8 mouse cellular contexts compared by ENCODE assay signal in genomic region chr7:139246931-139247880, GRCm38 (mm10). TPM values are rescaled to one million over a fixed set of nuclear protein-coding genes. Genes with fewer than 3 reads are reported as not detected.
DNase-seq lines count a peak whose midpoint lies in the region; ATAC-seq and TF ChIP-seq lines count a peak whose summit lies in the region.

No protein-coding gene starts in this region.

- H3K9me3 ChIP-seq in embryonic facial prominence, embryonic 11.5 days (replicated peaks; ENCODE audit: control insufficient read depth, low read length) = no peaks in the 10 kb centered on the region
- no peaks in the 10 kb centered on the region for H3K9me3 ChIP-seq in liver, embryonic 12.5 days (replicated peaks)

- H3K9ac ChIP-seq in liver, adult 2 months (ENCODE audit: low read depth, low read length) = peak overlapping the region; percentile 93
- peak overlapping the region; percentile 80 for H3K9ac ChIP-seq in embryonic facial prominence, embryonic 11.5 days (replicated peaks; ENCODE audit: low read length)
- peak overlapping the region; percentile 64 for H3K9ac ChIP-seq in liver, embryonic 12.5 days

- H3ac ChIP-seq in myocyte (ENCODE audit: control insufficient read depth, insufficient read length) = peak overlapping the region; percentile 84

- no peaks in the 10 kb centered on the region for H3K79me2 ChIP-seq in liver, adult 2 months (ENCODE audit: control insufficient read depth, insufficient read depth, low read length)
- H3K79me2 ChIP-seq in myocyte (ENCODE audit: control insufficient read depth, insufficient read depth) = peaks cover under 1% of the 10 kb centered on the region

- H3K36me3 ChIP-seq in liver, adult 2 months (ENCODE audit: control insufficient read depth, insufficient read depth, low read length) = no peaks in the 10 kb centered on the region
- no peaks in the 10 kb centered on the region for H3K36me3 ChIP-seq in embryonic facial prominence, embryonic 11.5 days (replicated peaks; ENCODE audit: control insufficient read depth, insufficient read depth, low read depth, low read length)
- no peaks in the 10 kb centered on the region for H3K36me3 ChIP-seq in liver, embryonic 12.5 days
- H3K36me3 ChIP-seq in myocyte (ENCODE audit: control insufficient read depth, insufficient read depth) = no peaks in the 10 kb centered on the region

- peak; percentile 75 for ATAC-seq in embryonic facial prominence, embryonic 11.5 days (replicated peaks; ENCODE audit: insufficient number of reproducible peaks, low FRiP score, low TSS enrichment, low read depth)
- ATAC-seq in liver, embryonic 12.5 days = peak; percentile 35

- WGBS in liver, adult 2 months = 35% methylated on average over 38 of the region's 38 CpGs
- 2% methylated on average over 38 of the region's 38 CpGs for WGBS in embryonic facial prominence, embryonic 11.5 days
- 9% methylated on average over 38 of the region's 38 CpGs for WGBS in liver, embryonic 12.5 days (ENCODE audit: insufficient replicate concordance)

- H3K4me3 ChIP-seq in liver, adult 2 months (ENCODE audit: insufficient read depth, low read depth, low read length) = peak overlapping the region; percentile 60
- H3K4me3 ChIP-seq in embryonic facial prominence, embryonic 11.5 days (ENCODE audit: low read depth, low read length) = peak overlapping the region; percentile 68
- H3K4me3 ChIP-seq in liver, embryonic 12.5 days = peak overlapping the region; percentile 64
- H3K4me3 ChIP-seq in myocyte = peak overlapping the region; percentile 56

- TF ChIP-seq CTCF in liver, adult 2 months (IDR thresholded peaks at IDR 0.05; ENCODE audit: low read depth, low read length) = no peak

- H3K27ac ChIP-seq in liver, adult 2 months (replicated peaks; ENCODE audit: insufficient read depth, low read depth, low read length) = peak overlapping the region; percentile 65
- 0 out of 2 replicates have a peak overlapping the region, but pooled peaks have one; percentile 35 for H3K27ac ChIP-seq in embryonic facial prominence, embryonic 11.5 days (replicated peaks; ENCODE audit: low read depth, low read length)
- H3K27ac ChIP-seq in liver, embryonic 12.5 days = peak overlapping the region; percentile 59

- peak overlapping the region; percentile 95 for H3K4me2 ChIP-seq in embryonic facial prominence, embryonic 11.5 days (ENCODE audit: low read depth, low read length)
- H3K4me2 ChIP-seq in liver, embryonic 12.5 days = peak overlapping the region; percentile 82
- H3K4me2 ChIP-seq in myocyte (ENCODE audit: low read depth) = peak overlapping the region; percentile 67

- TF ChIP-seq POLR2A in liver, adult 2 months (IDR thresholded peaks at IDR 0.05; ENCODE audit: extremely low read depth, insufficient read depth, low read length) = no peak
- no peak for TF ChIP-seq POLR2A in myocyte (IDR thresholded peaks at IDR 0.05; ENCODE audit: insufficient read length, low read depth)

- no peaks in the 10 kb centered on the region for H3K27me3 ChIP-seq in liver, adult 2 months (ENCODE audit: control insufficient read depth, insufficient read depth, low read length)
- peaks cover 5% of the 10 kb centered on the region for H3K27me3 ChIP-seq in embryonic facial prominence, embryonic 11.5 days (ENCODE audit: control insufficient read depth, insufficient read depth, low read length)
- H3K27me3 ChIP-seq in liver, embryonic 12.5 days (replicated peaks) = peaks cover 55% of the 10 kb centered on the region
- no peaks in the 10 kb centered on the region for H3K27me3 ChIP-seq in myocyte (ENCODE audit: control insufficient read depth, insufficient read depth, insufficient read length)

- peaks cover 8% of the 10 kb centered on the region for H3K4me1 ChIP-seq in liver, adult 2 months (ENCODE audit: control insufficient read depth, insufficient read depth, low read length)
- peaks cover 7% of the 10 kb centered on the region for H3K4me1 ChIP-seq in embryonic facial prominence, embryonic 11.5 days (ENCODE audit: control insufficient read depth, insufficient read depth, low read length)
- H3K4me1 ChIP-seq in liver, embryonic 12.5 days = peaks cover 56% of the 10 kb centered on the region

- peak; percentile 45 for DNase-seq in liver, adult 2 months (ENCODE audit: extremely low read depth, low read depth, low spot score)
- DNase-seq in liver = no peak
- peak; percentile 60 for DNase-seq in embryonic facial prominence, embryonic 11.5 days (ENCODE audit: low spot score)
- DNase-seq in heart, adult 9 months (ENCODE audit: low spot score in 2 of 2) = peak; percentile 69 to 75
- peak; percentile 54 for DNase-seq in kidney, adult 9 months
- DNase-seq in urinary bladder, postnatal 25 days (ENCODE audit: low spot score) = peak; percentile 49

TF ChIP-seq in myocyte, 11 proteins besides CTCF, POLR2A, EP300 and RAD21:
- TF ChIP-seq E2F4 (IDR thresholded peaks at IDR 0.05; ENCODE audit: insufficient read depth) = no peak
- TF ChIP-seq MYOD1 (IDR thresholded peaks at IDR 0.05; ENCODE audit: control insufficient read depth in 1 of 3, insufficient read length in 2 of 3, low read depth in 2 of 3) = no peak
- TF ChIP-seq MAX (IDR thresholded peaks at IDR 0.05; ENCODE audit: low read depth) = no peak
- TF ChIP-seq POLR2AphosphoS2 (IDR thresholded peaks at IDR 0.05; ENCODE audit: insufficient read length, low read depth) = no peak
- TF ChIP-seq REST (IDR thresholded peaks at IDR 0.05; ENCODE audit: insufficient read depth, insufficient read length) = no peak
- no peak for TF ChIP-seq CEBPB (IDR thresholded peaks at IDR 0.05; ENCODE audit: insufficient read depth, poor library complexity, severe bottlenecking)
- TF ChIP-seq TCF3 (IDR thresholded peaks at IDR 0.05; ENCODE audit: insufficient read length, low read depth) = no peak
- no peak for TF ChIP-seq SRF (IDR thresholded peaks at IDR 0.05; ENCODE audit: control insufficient read depth, insufficient read length, low read depth)

RNA-seq across cellular contexts. Expression of gene Pwwp2b, which starts 1.1 kb away (rescaled TPM):
- 0.65 and 0.74 TPM in 2 replicates for total RNA-seq in liver, adult 2 months (2014; rRNA removed)
- 2.1 TPM in 2 replicates for polyA plus RNA-seq in liver, adult 2 months (2012; rRNA removed)
- 5.0 and 5.1 TPM in 2 replicates for polyA plus RNA-seq in embryonic facial prominence, embryonic 11.5 days (2014; fragmentation: Nextera tagmentation; extraction: Ambion mirVana)
- polyA plus RNA-seq in liver, embryonic 12.5 days (2016; fragmentation: Nextera tagmentation; extraction: Ambion mirVana) = 2.3 and 2.7 TPM in 2 replicates
- polyA plus RNA-seq in myocyte (2012; fragmentation: generic; extraction: Trizol) = 9.6 TPM

RNA-seq across cellular contexts. Expression of gene Stk32c, which starts 34.1 kb away (rescaled TPM):
- total RNA-seq in liver, adult 2 months (2014; rRNA removed) = 0.18 and 0.27 TPM in 2 replicates
- polyA plus RNA-seq in liver, adult 2 months (2012; rRNA removed) = 0.21 and 0.39 TPM in 2 replicates
- polyA plus RNA-seq in embryonic facial prominence, embryonic 11.5 days (2014; fragmentation: Nextera tagmentation; extraction: Ambion mirVana) = 0.31 and 0.36 TPM in 2 replicates
- polyA plus RNA-seq in liver, embryonic 12.5 days (2016; fragmentation: Nextera tagmentation; extraction: Ambion mirVana) = not detected in 2 replicates
- 1.0 TPM for polyA plus RNA-seq in myocyte (2012; fragmentation: generic; extraction: Trizol)

RNA-seq across cellular contexts. Expression of gene Lrrc27, which starts 34.4 kb away (rescaled TPM):
- 0.20 and 0.28 TPM in 2 replicates for total RNA-seq in liver, adult 2 months (2014; rRNA removed)
- polyA plus RNA-seq in liver, adult 2 months (2012; rRNA removed) = 0.61 and 1.1 TPM in 2 replicates
- 5.8 and 5.9 TPM in 2 replicates for polyA plus RNA-seq in embryonic facial prominence, embryonic 11.5 days (2014; fragmentation: Nextera tagmentation; extraction: Ambion mirVana)
- polyA plus RNA-seq in liver, embryonic 12.5 days (2016; fragmentation: Nextera tagmentation; extraction: Ambion mirVana) = 0.52 and 0.80 TPM in 2 replicates
- polyA plus RNA-seq in myocyte (2012; fragmentation: generic; extraction: Trizol) = 7.9 TPM
